Mouse (Mus musculus) cerebellum, postnatal 10 days (tissue): ENCODE results near the gene Fbp1.
"Not testable (repeated sequence)": the region's sequence is repeated elsewhere in the genome, so short reads cannot be mapped to it uniquely, and the experiment has no call there.

ENCODE experiments used
- DNase-seq, 2 experiments: peaks; one replicate each; pipeline ENCODE4 v3.0.0; 2021; ENCODE audit warnings: mixed read lengths in 2 of 2

Gene Fbp1

GRCm38 (mm10) chr13:62887712-62888441 lies at the start of gene Fbp1:
TSS of gene Fbp1 (minus strand) at chr13:62888282.
- DNase-seq = peak; percentile 42 to 51

- no peak for DNase-seq
These were observed 44.4 kb upstream of the Fbp1 start for GRCm38 (mm10) chr13:62932452-62932851.

DNA sequence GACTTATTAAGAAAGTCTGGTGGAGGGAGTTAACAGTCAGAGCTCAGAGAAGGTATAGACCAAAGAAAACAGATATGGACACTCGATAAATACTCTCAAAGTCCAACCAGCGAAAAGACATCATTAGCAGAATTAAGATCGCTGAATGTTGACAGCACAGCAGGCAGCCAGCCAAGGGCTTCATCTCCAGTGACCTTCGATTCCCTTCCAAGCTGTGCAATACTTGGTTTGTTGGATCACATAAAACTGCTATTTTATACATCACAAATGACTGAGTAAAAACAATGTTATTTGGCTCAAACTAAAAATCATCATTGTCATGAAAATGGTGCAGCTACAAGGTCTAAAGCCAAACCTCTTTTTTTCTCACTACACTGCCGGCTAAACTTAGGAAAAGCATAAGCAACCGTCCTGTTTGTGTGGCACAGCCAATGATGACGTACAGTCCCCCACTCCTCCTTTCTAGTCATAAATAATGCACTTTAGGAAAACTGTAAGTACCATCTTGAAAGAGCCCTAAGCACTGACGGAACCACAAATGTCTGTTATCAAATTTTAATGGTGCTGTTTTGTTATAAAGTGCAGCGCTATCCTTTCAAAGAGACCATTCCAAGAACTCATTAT lies 41.8 kb upstream of the Fbp1 start:
- DNase-seq = peak; percentile 37 to 43

GRCm38 (mm10) chr13:62929144-62929543 lies 41.1 kb upstream of the Fbp1 start:
- DNase-seq = not testable (repeated sequence)

GRCm38 (mm10) chr13:62927470-62927869 lies 39.4 kb upstream of the Fbp1 start:
- no peak for DNase-seq

- peak; percentile 42 to 43 for DNase-seq
These were observed 38.4 kb upstream of the Fbp1 start for GRCm38 (mm10) chr13:62926479-62926878.

DNA sequence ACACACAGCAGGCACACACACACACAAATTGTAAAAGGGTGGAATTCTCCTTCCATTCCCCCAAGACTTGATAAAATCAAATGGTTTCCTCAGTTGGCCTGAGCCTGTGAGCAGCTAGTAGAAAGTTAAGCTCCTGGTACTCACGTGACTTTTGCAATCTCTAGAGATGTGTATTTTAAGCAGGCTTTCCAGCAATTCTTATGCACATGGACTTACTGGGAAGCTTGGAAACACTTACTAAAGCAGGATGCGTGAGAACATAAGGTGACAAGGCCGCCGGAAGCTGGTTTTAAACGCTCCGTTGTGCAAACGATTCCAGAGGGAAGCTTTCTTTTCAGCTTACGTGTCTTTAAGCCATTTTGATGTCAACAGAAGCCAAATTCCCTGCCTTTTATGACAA lies 35.1 kb upstream of the Fbp1 start:
- no peak for DNase-seq

- DNase-seq = no peak
These were observed 34.6 kb upstream of the Fbp1 start for GRCm38 (mm10) chr13:62922645-62923044.

DNA sequence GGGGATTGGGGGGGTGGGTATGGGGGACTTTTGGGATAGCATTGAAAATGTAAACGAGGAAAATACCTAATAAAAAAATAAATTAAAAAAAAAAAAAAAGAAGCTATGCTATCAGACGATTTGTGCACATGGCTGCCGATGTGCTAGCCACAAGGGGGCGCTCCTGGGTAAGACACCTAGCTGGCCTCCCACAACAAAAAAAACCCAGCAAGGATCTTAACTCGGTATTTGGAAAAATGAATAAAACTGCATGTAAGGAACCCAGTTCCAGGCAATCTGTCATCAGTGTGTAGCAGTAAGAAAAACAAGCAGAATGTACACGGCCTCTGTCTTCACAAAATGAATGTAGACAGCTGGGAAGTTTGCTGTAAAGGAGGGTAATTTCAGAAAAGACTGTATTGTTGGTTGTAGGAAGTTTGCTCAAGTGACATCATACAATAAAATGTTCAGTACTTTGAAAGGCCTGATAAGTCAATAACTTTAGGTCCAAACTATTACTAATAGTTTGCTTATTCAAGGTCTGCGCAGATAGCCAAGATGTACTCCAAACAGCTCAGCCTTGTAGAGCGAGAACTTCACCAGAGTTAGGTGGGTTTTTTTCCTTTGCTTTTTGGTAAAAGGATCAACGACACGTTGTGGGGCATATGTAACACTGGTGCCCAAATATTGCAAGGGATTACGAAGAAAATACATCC lies 31.7 kb upstream of the Fbp1 start:
- DNase-seq = peak; percentile 90 to 94

DNA sequence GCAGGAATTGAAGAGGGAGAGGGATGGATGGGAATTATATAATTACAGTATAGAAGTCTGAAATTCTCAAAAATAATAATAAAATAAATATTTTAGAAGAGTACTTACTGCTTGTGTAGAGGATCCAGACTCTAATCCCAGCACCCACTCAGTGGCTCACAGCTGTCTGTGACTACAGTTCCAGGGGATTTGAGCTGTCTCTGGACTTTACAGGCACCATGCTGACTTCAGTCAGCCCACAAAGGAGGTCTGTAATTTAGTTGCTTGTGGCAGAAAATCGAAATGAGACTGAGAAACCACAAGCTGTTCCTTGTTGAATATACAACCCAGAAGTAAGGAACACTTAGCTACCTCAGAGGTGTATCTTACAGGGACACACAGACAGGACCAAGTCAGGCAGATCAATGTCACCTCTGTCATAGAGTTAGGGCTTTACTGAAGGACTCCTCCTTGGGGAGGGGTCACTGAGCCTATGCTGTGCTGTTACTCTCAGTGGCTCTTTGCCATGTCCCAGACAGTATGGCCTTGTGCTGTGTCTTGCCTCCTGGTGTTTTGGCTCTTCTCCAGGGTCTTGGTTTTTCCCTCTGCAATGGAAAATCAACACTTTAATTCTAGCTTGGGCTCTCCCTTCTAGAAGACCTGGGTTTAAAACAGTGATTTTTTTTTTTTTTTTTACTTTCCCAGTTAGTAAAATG lies 29.5 kb upstream of the Fbp1 start:
- DNase-seq = peak; percentile 45 to 59

- peak; percentile 23 to 29 for DNase-seq
These were observed 28.6 kb upstream of the Fbp1 start for GRCm38 (mm10) chr13:62916675-62917074.

- no peak for DNase-seq
These were observed 23.5 kb upstream of the Fbp1 start for GRCm38 (mm10) chr13:62911575-62911974.

DNA sequence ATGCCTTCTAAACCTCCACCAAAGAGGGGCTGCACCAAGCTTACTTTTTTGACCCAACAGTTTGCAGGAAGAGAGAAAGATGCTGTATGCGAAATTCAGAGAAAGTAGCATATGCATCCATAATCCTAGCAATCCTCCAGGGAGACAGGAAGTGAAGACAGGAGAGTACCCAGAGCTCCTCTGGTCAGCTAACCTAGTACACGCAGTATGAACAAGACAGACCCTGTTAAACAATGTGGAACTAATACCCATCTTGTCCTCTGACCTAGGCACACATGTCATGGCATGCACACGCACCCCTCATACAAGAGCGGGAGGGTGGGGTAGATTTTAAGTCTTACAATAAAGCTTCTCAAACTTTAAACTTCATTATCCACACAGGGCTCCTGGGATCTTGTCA lies 22.1 kb upstream of the Fbp1 start:
- DNase-seq = no peak

DNA sequence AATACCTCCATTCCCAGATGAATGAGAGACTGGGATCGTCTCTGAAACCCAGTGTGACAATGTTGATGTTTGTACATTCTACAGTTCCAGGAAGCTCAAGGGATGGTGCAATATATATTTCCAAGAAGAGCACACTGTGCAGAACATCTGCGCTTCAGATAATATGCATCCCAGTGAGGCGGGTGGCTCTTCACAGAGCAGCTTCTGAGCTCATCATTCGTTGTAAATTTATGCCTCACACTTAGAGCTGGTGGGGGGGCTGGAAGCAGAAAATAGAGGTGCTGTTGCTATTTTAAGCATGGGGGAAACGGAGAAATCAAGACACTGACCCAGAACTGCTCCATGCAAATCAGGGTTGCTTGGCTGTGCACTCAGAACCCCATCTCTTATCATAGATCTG lies 21.7 kb upstream of the Fbp1 start:
- DNase-seq = no peak

DNA sequence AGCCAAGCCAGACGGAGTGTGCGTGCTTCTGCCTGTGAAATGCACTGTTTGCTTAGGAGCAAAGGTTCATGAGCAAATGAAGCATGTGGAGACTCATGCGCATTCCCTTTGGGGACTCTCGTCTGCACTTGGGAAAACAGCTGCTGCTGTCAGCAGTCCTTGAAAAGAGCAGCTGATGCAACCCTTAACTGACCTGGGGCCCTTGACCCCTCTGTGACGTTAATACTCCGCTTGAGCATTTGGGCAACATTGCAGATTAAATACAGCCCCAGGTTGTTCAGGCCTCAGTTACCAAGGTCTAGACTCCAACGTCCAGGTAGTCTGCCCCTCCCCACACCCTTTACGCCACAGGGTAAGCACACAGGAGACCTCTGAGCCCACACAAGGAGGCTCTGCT lies 20.1 kb upstream of the Fbp1 start:
- DNase-seq = no peak

- DNase-seq = no peak
These were observed 19.6 kb upstream of the Fbp1 start for GRCm38 (mm10) chr13:62907527-62908162.

GRCm38 (mm10) chr13:62901139-62901538 lies 13.1 kb upstream of the Fbp1 start:
- DNase-seq = no peak

- DNase-seq = peak; percentile 9 to 38
These were observed 10.0 kb upstream of the Fbp1 start for GRCm38 (mm10) chr13:62897927-62898646.

- DNase-seq = no peak
These were observed 5.2 kb upstream of the Fbp1 start for GRCm38 (mm10) chr13:62893044-62893842.

DNA sequence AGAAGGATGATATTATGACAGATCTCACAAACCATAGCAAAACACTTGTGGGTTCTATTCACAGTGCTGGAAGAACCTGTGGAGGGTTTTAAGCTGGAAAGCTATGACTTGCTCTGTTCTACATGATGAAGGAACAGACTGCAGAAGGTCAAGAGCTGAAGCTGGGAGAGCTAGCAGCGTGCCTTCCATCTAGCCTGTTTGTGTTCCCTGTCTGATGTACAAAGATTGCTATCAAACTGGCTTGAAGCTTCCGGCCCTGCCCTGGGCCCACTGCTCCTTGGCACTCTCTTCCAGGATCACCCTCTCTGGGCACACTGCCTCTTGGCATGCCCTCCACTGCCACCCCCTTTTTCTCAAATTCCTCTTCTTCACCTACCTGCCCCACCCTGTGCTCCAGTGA lies 1.2 kb upstream of the Fbp1 start:
- no peak for DNase-seq

DNA sequence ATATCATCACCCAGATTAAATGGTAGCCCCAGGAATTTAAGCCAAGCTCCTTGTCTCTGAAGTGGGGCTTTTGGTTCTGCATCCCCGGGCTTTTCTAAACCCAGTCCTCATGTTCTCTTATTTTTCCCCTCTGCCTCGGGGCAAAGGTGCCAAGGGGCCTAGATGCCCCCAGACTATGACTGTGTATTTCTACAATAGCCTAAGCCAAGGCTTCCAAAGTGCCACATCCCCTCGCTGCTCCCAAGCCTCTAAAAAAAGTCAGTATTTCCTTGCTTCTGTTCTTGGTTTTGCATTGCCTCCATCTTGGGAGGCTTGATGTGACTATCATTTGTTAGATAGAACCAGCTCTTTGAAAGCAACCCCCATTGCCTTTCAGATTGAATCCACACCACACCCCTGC lies 3.5 kb downstream of the Fbp1 start:
- no peak for DNase-seq
